Mouse (Mus musculus) intestine, postnatal 0 days (tissue): ENCODE results near the gene Peli2. TPM values are rescaled to one million over a fixed set of nuclear protein-coding genes. Genes with fewer than 3 reads are reported as not detected.

Experiments
- ATAC-seq: fragments of 200-750 bp; cut with Nextera tagmentation; 2 replicates; pipeline ENCODE4 v1.8.0; 2017; ENCODE audit warnings: mild to moderate bottlenecking, moderate TSS enrichment, moderate library complexity
- H3K27ac ChIP-seq: fragments of 300-500 bp; sonication (generic); 2 replicates; pipeline ENCODE4 v1.5.1; 2014; ENCODE audit warnings: mild to moderate bottlenecking, low read depth, low read length, moderate library complexity
- H3K27me3 ChIP-seq: fragments of 300-500 bp; sonication (generic); replicated peaks from 2 replicates; pipeline ENCODE4 v1.6.1; 2014; ENCODE audit warnings: low read length, mixed read lengths; ENCODE audit not compliant: control insufficient read depth, insufficient read depth
- H3K36me3 ChIP-seq: fragments of 300-500 bp; sonication (generic); 2 replicates; pipeline ENCODE4 v1.6.1; 2014; ENCODE audit warnings: mild to moderate bottlenecking, moderate library complexity; ENCODE audit not compliant: control insufficient read depth, insufficient read depth
- H3K4me1 ChIP-seq: fragments of 300-500 bp; sonication (generic); replicated peaks from 2 replicates; pipeline ENCODE4 v1.6.1; 2014; ENCODE audit warnings: antibody characterized with exemption, low read length, mixed read lengths; ENCODE audit not compliant: control insufficient read depth, insufficient read depth
- H3K4me2 ChIP-seq: fragments of 300-500 bp; sonication (generic); replicated peaks from 2 replicates; pipeline ENCODE4 v1.6.1; 2014; ENCODE audit warnings: low read depth, mild to moderate bottlenecking, moderate library complexity
- H3K4me3 ChIP-seq: fragments of 300-500 bp; sonication (generic); 2 replicates; pipeline ENCODE4 v1.5.1; 2014; ENCODE audit warnings: low read depth, low read length
- H3K9ac ChIP-seq: fragments of 300-500 bp; sonication (generic); 2 replicates; pipeline ENCODE4 v1.6.1; 2014; ENCODE audit warnings: mild to moderate bottlenecking, low read depth, low read length
- H3K9me3 ChIP-seq: fragments of 300-500 bp; sonication (generic); 2 replicates; pipeline ENCODE4 v1.6.1; 2016; ENCODE audit warnings: mixed run types; ENCODE audit not compliant: control insufficient read depth
- CTCF ChIP-seq: sonication (generic); IDR thresholded peaks from 2 replicates; pipeline ENCODE4 v1.5.1; 2016; ENCODE audit warnings: low read depth, mild to moderate bottlenecking, control low read depth, antibody characterized with exemption, moderate library complexity
- WGBS: fragments of 180-500 bp; shearing (Covaris S2); extraction: QIAGEN DNeasy Blood & Tissue Kit; methylation state at CpG from one replicate; pipeline ENCODE4 v1.1.7; 2014; 5-methylcytosine and 5-hydroxymethylcytosine counted together
- polyA plus RNA-seq: library from polyadenylated mRNA; unstranded; fragments of >200 nt; fragmentation: Nextera tagmentation; extraction: Ambion mirVana; gene quantifications from 2 replicates; pipeline ENCODE4 v1.2.1, GENCODE M21; 2015

Gene Peli2
- polyA plus RNA-seq, 1 experiment from 2014 or later = 2.0 TPM

- H3K4me2 ChIP-seq = no peak overlapping the region
- no peak for ATAC-seq
- no peaks in the 10 kb centered on the region for H3K4me1 ChIP-seq
- TF ChIP-seq CTCF = no peak
- H3K36me3 ChIP-seq = no peaks in the 10 kb centered on the region
- no peak overlapping the region for H3K9ac ChIP-seq
- WGBS = 58% methylated on average over 7 of the region's 7 CpGs
- no peaks in the 10 kb centered on the region for H3K9me3 ChIP-seq
- H3K4me3 ChIP-seq = no peak overlapping the region
- no peak overlapping the region for H3K27ac ChIP-seq
- no peaks in the 10 kb centered on the region for H3K27me3 ChIP-seq
Observed at GRCm38 (mm10) chr14:48086682-48087297, 33.8 kb upstream of the Peli2 start.

GRCm38 (mm10) chr14:48087298-48087830 is 33.3 kb upstream of the Peli2 start:
- Histone ChIP-seq H3K27ac (no peak overlapping the region), H3K27me3 (no peaks in the 10 kb centered on the region), H3K9me3 (no peaks in the 10 kb centered on the region), H3K4me2 (no peak overlapping the region), H3K9ac (no peak overlapping the region), H3K36me3 (no peaks in the 10 kb centered on the region), H3K4me1 (no peaks in the 10 kb centered on the region), H3K4me3 (no peak overlapping the region)
- ATAC-seq = no peak
- TF ChIP-seq CTCF = no peak
- 74% methylated on average over 8 of the region's 8 CpGs for WGBS

GRCm38 (mm10) chr14:48090465-48090864 is 30.2 kb upstream of the Peli2 start:
- WGBS = 60% methylated on average over 4 of the region's 4 CpGs
- Histone ChIP-seq H3K4me2 (no peak overlapping the region), H3K27me3 (no peaks in the 10 kb centered on the region), H3K36me3 (no peaks in the 10 kb centered on the region), H3K4me1 (no peaks in the 10 kb centered on the region), H3K9me3 (no peaks in the 10 kb centered on the region), H3K9ac (no peak overlapping the region), H3K4me3 (no peak overlapping the region), H3K27ac (no peak overlapping the region)
- ATAC-seq = no peak
- no peak for TF ChIP-seq CTCF

- no peak overlapping the region for H3K4me2 ChIP-seq
- WGBS = 86% methylated on average over 8 of the region's 8 CpGs
- no peaks in the 10 kb centered on the region for H3K36me3 ChIP-seq
- H3K27ac ChIP-seq = no peak overlapping the region
- H3K4me1 ChIP-seq = no peaks in the 10 kb centered on the region
- no peaks in the 10 kb centered on the region for H3K9me3 ChIP-seq
- H3K27me3 ChIP-seq = no peaks in the 10 kb centered on the region
- H3K4me3 ChIP-seq = no peak overlapping the region
- H3K9ac ChIP-seq = no peak overlapping the region
- no peak for TF ChIP-seq CTCF
- no peak for ATAC-seq
Observed at GRCm38 (mm10) chr14:48091160-48091559, 29.5 kb upstream of the Peli2 start.

GRCm38 (mm10) chr14:48098253-48098652 is 22.4 kb upstream of the Peli2 start:
- 48% methylated on average over 6 of the region's 6 CpGs for WGBS
- no peaks in the 10 kb centered on the region for H3K36me3 ChIP-seq
- ATAC-seq = no peak
- TF ChIP-seq CTCF = no peak
- H3K9ac ChIP-seq = no peak overlapping the region
- H3K4me1 ChIP-seq = no peaks in the 10 kb centered on the region
- no peaks in the 10 kb centered on the region for H3K9me3 ChIP-seq
- no peak overlapping the region for H3K4me2 ChIP-seq
- H3K4me3 ChIP-seq = no peak overlapping the region
- no peaks in the 10 kb centered on the region for H3K27me3 ChIP-seq
- H3K27ac ChIP-seq = no peak overlapping the region

- no peaks in the 10 kb centered on the region for H3K9me3 ChIP-seq
- no peaks in the 10 kb centered on the region for H3K4me1 ChIP-seq
- no peak overlapping the region for H3K4me3 ChIP-seq
- no peak for ATAC-seq
- no peaks in the 10 kb centered on the region for H3K36me3 ChIP-seq
- H3K27ac ChIP-seq = no peak overlapping the region
- H3K9ac ChIP-seq = no peak overlapping the region
- H3K27me3 ChIP-seq = no peaks in the 10 kb centered on the region
- 58% methylated on average over 1 of the region's 1 CpGs for WGBS
- TF ChIP-seq CTCF = no peak
- no peak overlapping the region for H3K4me2 ChIP-seq
Observed at GRCm38 (mm10) chr14:48099354-48099753, 21.3 kb upstream of the Peli2 start.
